Mouse (Mus musculus): ENCODE data around the gene Krtap28-13.

Krtap28-13 gene

GRCm38 (mm10) chr1:83060643-83061042, at the start of gene Krtap28-13:
Gene Krtap28-13, plus strand, starts transcription at chr1:83060930.
- in situ Hi-C loops (cut with MboI, MseI): no loop called here

- in situ Hi-C loops (cut with MboI, MseI): no loop called here
Observed at GRCm38 (mm10) chr1:83014477-83014876, 46.3 kb upstream of the Krtap28-13 start.

- in situ Hi-C loops (cut with MboI, MseI): no loop called here
Observed at GRCm38 (mm10) chr1:83015329-83015879, 45.3 kb upstream of the Krtap28-13 start.

GRCm38 (mm10) chr1:83016556-83016955, 44.2 kb upstream of the Krtap28-13 start:
- in situ Hi-C loops (cut with MboI, MseI): no loop called here

GRCm38 (mm10) chr1:83031950-83032349, 28.8 kb upstream of the Krtap28-13 start:
- in situ Hi-C loops (cut with MboI, MseI): no loop called here

GRCm38 (mm10) chr1:83032508-83032907, 28.2 kb upstream of the Krtap28-13 start:
- in situ Hi-C loops (cut with MboI, MseI): no loop called here

GRCm38 (mm10) chr1:83034509-83034908, 26.2 kb upstream of the Krtap28-13 start:
- in situ Hi-C loops (cut with MboI, MseI): no loop called here

GRCm38 (mm10) chr1:83036892-83037667, 23.6 kb upstream of the Krtap28-13 start:
- in situ Hi-C loops (cut with MboI, MseI): no loop called here

- in situ Hi-C loops (cut with MboI, MseI): no loop called here
Observed at GRCm38 (mm10) chr1:83038109-83038672, 22.5 kb upstream of the Krtap28-13 start, which contains the start of gene Slc19a3. Gene Slc19a3, minus strand, starts transcription at chr1:83038448.

- in situ Hi-C loops (cut with MboI, MseI): no loop called here
Observed at GRCm38 (mm10) chr1:83039080-83039479, 21.6 kb upstream of the Krtap28-13 start.

- in situ Hi-C loops (cut with MboI, MseI): no loop called here
Observed at GRCm38 (mm10) chr1:83042380-83042779, 18.4 kb upstream of the Krtap28-13 start, which contains the start of gene Krtap28-10. Gene Krtap28-10, minus strand, starts transcription at chr1:83042480.

GRCm38 (mm10) chr1:83044882-83045427, 15.8 kb upstream of the Krtap28-13 start, which contains the start of gene Gm47969:
Gene Gm47969, plus strand, starts transcription at chr1:83044932.
- in situ Hi-C loops (cut with MboI, MseI): no loop called here

GRCm38 (mm10) chr1:83058481-83058880, 2.2 kb upstream of the Krtap28-13 start:
- in situ Hi-C loops (cut with MboI, MseI): no loop called here

- in situ Hi-C loops (cut with MboI, MseI): no loop called here
Observed at GRCm38 (mm10) chr1:83059278-83059677, 1.5 kb upstream of the Krtap28-13 start, which contains the start of gene A030005K14Rik. Gene A030005K14Rik, minus strand, starts transcription at chr1:83059378.

- in situ Hi-C loops (cut with MboI, MseI): loop anchor here (5.0 kb wide), 1 partner anchor 652 kb away; no protein-coding TSS in a partner anchor
Observed at GRCm38 (mm10) chr1:83064851-83065250, 4.1 kb downstream of the Krtap28-13 start.

- in situ Hi-C loops (cut with MboI, MseI): loop anchor here (5.0 kb wide), 1 partner anchor 651 kb away; no protein-coding TSS in a partner anchor
Observed at GRCm38 (mm10) chr1:83066577-83066976, 5.8 kb downstream of the Krtap28-13 start.

- in situ Hi-C loops (cut with MboI, MseI): loop anchor here (5.0 kb wide), 1 partner anchor 650 kb away; no protein-coding TSS in a partner anchor
Observed at GRCm38 (mm10) chr1:83067205-83067604, 6.5 kb downstream of the Krtap28-13 start.

GRCm38 (mm10) chr1:83075526-83076189, 14.9 kb downstream of the Krtap28-13 start:
- in situ Hi-C loops (cut with MboI, MseI): no loop called here

- in situ Hi-C loops (cut with MboI, MseI): no loop called here
Observed at GRCm38 (mm10) chr1:83076190-83076917, 15.6 kb downstream of the Krtap28-13 start.

GRCm38 (mm10) chr1:83077016-83077415, 16.3 kb downstream of the Krtap28-13 start:
- in situ Hi-C loops (cut with MboI, MseI): no loop called here

GRCm38 (mm10) chr1:83084790-83085189, 24.1 kb downstream of the Krtap28-13 start:
- in situ Hi-C loops (cut with MboI, MseI): no loop called here
